Mouse (Mus musculus) monocyte, adult 2 months (primary cell): Measurements from ENCODE around the gene Tymp.

Experiments
- DNase-seq, 2 experiments: peaks; one replicate each; pipeline ENCODE4 v3.0.0; 2022; ENCODE audit warnings: low spot score in 2 of 2, low read depth in 1 of 2

Tymp gene

GRCm38 (mm10) chr15:89376957-89377356 lies at the start of gene Tymp:
Tymp (minus strand) TSS chr15:89377039.
- DNase-seq, result no peak

GRCm38 (mm10) chr15:89425711-89426121 lies 48.9 kb upstream of the Tymp start, which contains the start of gene Cpt1b:
Cpt1b (minus strand) TSS chr15:89425863.
- DNase-seq, result no peak

- DNase-seq, result no peak
Measured at GRCm38 (mm10) chr15:89424621-89425020, 47.8 kb upstream of the Tymp start.

GRCm38 (mm10) chr15:89421938-89422337 lies 45.1 kb upstream of the Tymp start:
- DNase-seq, result no peak

- DNase-seq, result no peak
Measured at GRCm38 (mm10) chr15:89415282-89415681, 38.4 kb upstream of the Tymp start.

- DNase-seq, result no peak
Measured at GRCm38 (mm10) chr15:89410118-89410517, 33.3 kb upstream of the Tymp start, which contains the start of gene Syce3. Syce3 (minus strand) TSS chr15:89410503.

GRCm38 (mm10) chr15:89406691-89407090 lies 29.9 kb upstream of the Tymp start:
- no peak for DNase-seq

GRCm38 (mm10) chr15:89404831-89405623 lies 28.2 kb upstream of the Tymp start:
- DNase-seq, result no peak

- no peak for DNase-seq
Measured at GRCm38 (mm10) chr15:89402471-89402870, 25.6 kb upstream of the Tymp start.

GRCm38 (mm10) chr15:89399716-89400115 lies 22.9 kb upstream of the Tymp start:
- DNase-seq, result no peak

GRCm38 (mm10) chr15:89398146-89398545 lies 21.3 kb upstream of the Tymp start:
- no peak for DNase-seq

- DNase-seq, result no peak
Measured at GRCm38 (mm10) chr15:89396883-89397282, 20.0 kb upstream of the Tymp start.

GRCm38 (mm10) chr15:89390081-89390480 lies 13.2 kb upstream of the Tymp start:
- DNase-seq, result no peak

- no peak for DNase-seq
Measured at GRCm38 (mm10) chr15:89387127-89387526, 10.3 kb upstream of the Tymp start.

GRCm38 (mm10) chr15:89384617-89385016 lies 7.8 kb upstream of the Tymp start, which contains the start of gene Klhdc7b:
Klhdc7b (plus strand) TSS chr15:89384917.
- DNase-seq, result no peak

GRCm38 (mm10) chr15:89379429-89379828 lies 2.6 kb upstream of the Tymp start:
- DNase-seq, result no peak

- no peak for DNase-seq
Measured at GRCm38 (mm10) chr15:89378831-89379401, 2.1 kb upstream of the Tymp start, which contains the start of gene Odf3b. Odf3b (minus strand) TSS chr15:89379282.

- DNase-seq, result no peak
Measured at GRCm38 (mm10) chr15:89377938-89378828, 1.3 kb upstream of the Tymp start.

- no peak for DNase-seq
Measured at GRCm38 (mm10) chr15:89377362-89377761, 523 bp upstream of the Tymp start.

- no peak for DNase-seq
Measured at GRCm38 (mm10) chr15:89376040-89376439, 799 bp downstream of the Tymp start.

- no peak for DNase-seq
Measured at GRCm38 (mm10) chr15:89374801-89375534, 1.9 kb downstream of the Tymp start.
